Mouse (Mus musculus) heart, embryonic 14.5 days (tissue): ENCODE measurements around the gene Slc25a26. TPM values are rescaled to one million over a fixed set of nuclear protein-coding genes. Genes with fewer than 3 reads are reported as not detected.

Experiments used
- ATAC-seq: fragments of 200-750 bp; cut with Nextera tagmentation; 2 replicates; pipeline ENCODE4 v1.8.0; 2017; ENCODE audit warnings: low read depth, moderate TSS enrichment; ENCODE audit not compliant: insufficient number of reproducible peaks, insufficient read depth, low FRiP score
- H3K27ac ChIP-seq, 2 experiments: fragments of 200-500 bp in 1 of 2; fragments of 300-500 bp in 1 of 2; sonication (generic) in 1 of 2; replicated peaks in 1 of 2; 2 replicates each; pipeline ENCODE4 v1.5.1; 2012 to 2014; ENCODE audit warnings: low read depth in 2 of 2, low read length in 2 of 2, control low read depth in 1 of 2, mild to moderate bottlenecking in 1 of 2, mixed read lengths in 1 of 2; ENCODE audit not compliant: control insufficient read depth in 1 of 2, insufficient read depth in 1 of 2
- H3K27me3 ChIP-seq: fragments of 300-500 bp; sonication (generic); 2 replicates; pipeline ENCODE4 v1.6.1; 2014; ENCODE audit warnings: mild to moderate bottlenecking, low read length, control low read depth; ENCODE audit not compliant: control insufficient read depth, insufficient read depth
- H3K36me3 ChIP-seq: fragments of 300-500 bp; sonication (generic); 2 replicates; pipeline ENCODE4 v1.6.1; 2014; ENCODE audit warnings: mild to moderate bottlenecking, control low read depth, low read length, mixed read lengths; ENCODE audit not compliant: control insufficient read depth, insufficient read depth
- H3K4me1 ChIP-seq, 2 experiments: fragments of 200-500 bp in 1 of 2; fragments of 300-500 bp in 1 of 2; sonication (generic) in 1 of 2; 2 replicates each; pipeline ENCODE4 v1.6.1; 2012 to 2014; ENCODE audit warnings: low read length in 2 of 2, control low read depth in 1 of 2, mixed read lengths in 1 of 2; ENCODE audit not compliant: control insufficient read depth in 2 of 2, insufficient read depth in 2 of 2
- H3K4me2 ChIP-seq: fragments of 300-500 bp; sonication (generic); 2 replicates; pipeline ENCODE4 v1.6.1; 2014; ENCODE audit warnings: mild to moderate bottlenecking, low read length
- H3K4me3 ChIP-seq, 2 experiments: fragments of 200-500 bp in 1 of 2; fragments of 300-500 bp in 1 of 2; sonication (generic) in 1 of 2; 2 replicates each; pipeline ENCODE4 v1.5.1; 2012 to 2014; ENCODE audit warnings: low read length in 2 of 2, mild to moderate bottlenecking in 2 of 2, control low read depth in 1 of 2, low read depth in 1 of 2, moderate library complexity in 1 of 2; ENCODE audit not compliant: control insufficient read depth in 1 of 2, insufficient read depth in 1 of 2
- H3K9ac ChIP-seq: fragments of 300-500 bp; sonication (generic); 2 replicates; pipeline ENCODE4 v1.6.1; 2014; ENCODE audit warnings: mild to moderate bottlenecking, low read length
- H3K9me3 ChIP-seq: fragments of 300-500 bp; sonication (generic); 2 replicates; pipeline ENCODE4 v1.6.1; 2016; ENCODE audit warnings: low read length, control low read depth; ENCODE audit not compliant: control insufficient read depth
- WGBS: fragments of 180-500 bp; shearing (Covaris S2); extraction: QIAGEN DNeasy Blood & Tissue Kit; methylation state at CpG from one replicate; pipeline ENCODE4 v1.1.7; 2014; 5-methylcytosine and 5-hydroxymethylcytosine counted together
- polyA plus RNA-seq: library from polyadenylated mRNA; unstranded; fragments of >200 nt; fragmentation: Nextera tagmentation; extraction: Ambion mirVana; gene quantifications from 2 replicates; pipeline ENCODE4 v1.2.1, GENCODE M21; 2014

Gene Slc25a26
- polyA plus RNA-seq, 1 experiment from 2014 or later, result 13.7 TPM

DNA sequence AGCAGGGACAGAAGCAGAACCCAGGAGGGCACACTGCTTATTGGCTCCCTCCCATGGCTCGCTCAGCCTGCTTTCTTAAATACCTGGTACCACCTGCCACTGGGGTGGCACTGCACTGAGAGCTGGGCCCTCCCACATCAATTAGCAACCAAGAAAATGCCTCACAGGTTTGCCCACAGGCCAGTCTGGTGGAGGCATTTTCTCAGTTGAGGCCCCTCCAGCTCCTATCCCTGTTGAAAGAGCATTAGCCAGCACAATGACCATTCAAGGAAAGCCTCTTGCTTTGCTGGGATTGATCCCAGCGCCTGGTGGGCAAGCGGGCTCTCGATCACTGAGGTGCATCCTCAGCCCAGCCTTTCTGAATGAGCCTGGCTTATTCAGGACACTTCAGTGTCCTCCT is 40.5 kb downstream of the Slc25a26 start:
- whole genome bisulfite sequencing, result 69% methylated on average over 4 of the region's 4 CpGs
- no peak overlapping the region for H3K27ac ChIP-seq
- no peak overlapping the region for H3K4me3 ChIP-seq
- ATAC-seq, result no peak
- H3K4me1 ChIP-seq, result peaks cover 0 to 5% of the 10 kb centered on the region in 2 experiments; a peak in 2 of 4 replicates
- no peak overlapping the region for H3K9ac ChIP-seq
- no peaks in the 10 kb centered on the region for H3K36me3 ChIP-seq
- H3K27me3 ChIP-seq, result no peaks in the 10 kb centered on the region
- H3K9me3 ChIP-seq, result no peaks in the 10 kb centered on the region
- H3K4me2 ChIP-seq, result no peak overlapping the region

- H3K27me3 ChIP-seq, result no peaks in the 10 kb centered on the region
- ATAC-seq, result no peak
Observed at GRCm38 (mm10) chr6:94541133-94541532, 41.0 kb downstream of the Slc25a26 start.

DNA sequence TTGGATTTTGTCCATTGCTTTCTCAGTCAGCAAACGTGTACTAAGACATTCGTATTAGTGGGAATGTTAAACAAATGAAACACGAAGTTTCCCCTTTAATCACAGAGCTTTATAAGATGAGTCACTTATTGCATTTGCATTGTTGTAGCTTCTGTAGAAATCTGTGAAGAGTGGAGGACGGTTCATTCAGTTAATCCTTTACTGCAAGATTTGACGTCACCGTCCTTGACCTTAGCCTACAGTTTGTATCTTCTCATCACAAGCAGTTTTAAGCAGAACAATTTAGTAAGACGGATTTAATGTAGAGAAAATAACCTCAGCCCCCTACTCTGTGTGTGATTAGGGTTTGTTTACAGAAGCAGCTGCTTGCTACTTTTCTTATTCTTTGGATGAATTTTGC is 41.7 kb downstream of the Slc25a26 start:
- Histone ChIP-seq H3K27ac (no peak overlapping the region), H3K4me3 (no peak overlapping the region), H3K4me2 (no peak overlapping the region), H3K27me3 (no peaks in the 10 kb centered on the region), H3K36me3 (no peaks in the 10 kb centered on the region), H3K4me1 (peaks cover 0 to 6% of the 10 kb centered on the region in 2 experiments; a peak in 3 of 4 replicates), H3K9ac (no peak overlapping the region), H3K9me3 (no peaks in the 10 kb centered on the region)
- 84% methylated on average over 7 of the region's 7 CpGs for WGBS
- no peak for ATAC-seq

More at GRCm38 (mm10) chr6:94541133-94541532, 41.0 kb downstream of the Slc25a26 start:
- no peaks in the 10 kb centered on the region for H3K36me3 ChIP-seq
- no peaks in the 10 kb centered on the region for H3K9me3 ChIP-seq
- peaks cover 0 to 5% of the 10 kb centered on the region in 2 experiments; a peak in 2 of 4 replicates for H3K4me1 ChIP-seq
- H3K27ac ChIP-seq, result no peak overlapping the region
- no peak overlapping the region for H3K4me3 ChIP-seq
- H3K9ac ChIP-seq, result no peak overlapping the region
- no peak overlapping the region for H3K4me2 ChIP-seq
- WGBS, result 48% methylated on average over 6 of the region's 6 CpGs

GRCm38 (mm10) chr6:94543902-94544840 is 44.0 kb downstream of the Slc25a26 start:
- no peak overlapping the region for H3K9ac ChIP-seq
- WGBS, result 37% methylated on average over 5 of the region's 5 CpGs
- peaks cover 2 to 17% of the 10 kb centered on the region in 2 experiments; a peak in 3 of 4 replicates for H3K4me1 ChIP-seq
- ATAC-seq, result no peak
- H3K4me2 ChIP-seq, result no peak overlapping the region
- no peaks in the 10 kb centered on the region for H3K9me3 ChIP-seq
- H3K36me3 ChIP-seq, result no peaks in the 10 kb centered on the region
- H3K27ac ChIP-seq, result no peak overlapping the region
- no peak overlapping the region for H3K4me3 ChIP-seq
- no peaks in the 10 kb centered on the region for H3K27me3 ChIP-seq

DNA sequence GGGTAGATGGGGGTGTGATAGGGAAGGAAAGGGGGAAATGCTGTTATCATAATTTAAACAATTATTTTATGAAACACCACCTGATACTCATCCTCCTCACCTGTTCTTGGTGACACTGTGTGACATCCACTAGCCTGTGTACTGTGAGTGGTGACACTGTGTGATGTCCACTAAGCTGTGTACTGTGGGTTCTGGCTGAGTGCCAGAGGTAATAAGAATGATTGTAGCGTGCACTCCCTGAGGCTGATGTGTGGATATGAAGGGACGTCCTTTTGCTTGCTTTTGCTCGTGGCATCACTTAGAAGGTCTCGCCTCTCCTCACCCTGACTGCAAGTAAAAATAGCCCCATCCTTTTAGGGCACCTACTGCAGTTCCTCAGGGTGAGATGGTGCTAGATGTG is 47.1 kb downstream of the Slc25a26 start:
- H3K36me3 ChIP-seq, result no peaks in the 10 kb centered on the region
- H3K27me3 ChIP-seq, result no peaks in the 10 kb centered on the region
- no peak overlapping the region for H3K27ac ChIP-seq
- no peak overlapping the region for H3K4me2 ChIP-seq
- H3K4me3 ChIP-seq, result no peak overlapping the region
- WGBS, result 21% methylated on average over 4 of the region's 4 CpGs
- H3K9ac ChIP-seq, result no peak overlapping the region
- H3K9me3 ChIP-seq, result 0 out of 2 replicates have a peak, but pooled peaks cover 4% of the 10 kb centered on the region
- peaks cover 2 to 17% of the 10 kb centered on the region in 2 experiments; a peak in 3 of 4 replicates for H3K4me1 ChIP-seq
- no peak for ATAC-seq

GRCm38 (mm10) chr6:94550298-94550697 is 50.2 kb downstream of the Slc25a26 start:
- H3K4me2 ChIP-seq, result no peak overlapping the region
- 81% methylated on average over 6 of the region's 6 CpGs for whole genome bisulfite sequencing
- no peaks in the 10 kb centered on the region for H3K36me3 ChIP-seq
- no peak overlapping the region for H3K27ac ChIP-seq
- no peak overlapping the region for H3K4me3 ChIP-seq
- ATAC-seq, result no peak
- H3K27me3 ChIP-seq, result no peaks in the 10 kb centered on the region
- H3K4me1 ChIP-seq, result peaks cover 2 to 12% of the 10 kb centered on the region in 2 experiments; a peak in 2 of 4 replicates
- H3K9ac ChIP-seq, result no peak overlapping the region
- H3K9me3 ChIP-seq, result 0 out of 2 replicates have a peak, but pooled peaks cover 4% of the 10 kb centered on the region

DNA sequence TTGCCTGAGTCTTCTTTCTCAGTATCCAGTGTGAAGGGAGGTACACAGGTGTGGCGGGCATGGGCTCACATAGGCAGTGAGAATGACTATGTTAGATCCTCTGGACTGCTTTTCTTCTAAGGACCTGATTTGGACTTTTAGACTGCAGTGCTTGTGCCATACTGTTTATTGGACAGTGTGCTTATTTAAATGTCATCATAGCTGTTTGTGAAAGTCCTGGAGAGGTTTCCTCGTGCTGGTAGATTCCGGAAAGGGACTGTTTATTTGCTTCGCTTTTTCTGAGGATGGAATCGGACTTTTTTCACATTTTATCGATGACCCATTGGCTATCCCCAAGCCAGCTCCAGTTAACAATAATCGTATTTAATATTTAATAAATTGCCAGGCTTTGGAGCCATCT is 50.7 kb downstream of the Slc25a26 start:
- H3K9ac ChIP-seq, result no peak overlapping the region
- H3K36me3 ChIP-seq, result no peaks in the 10 kb centered on the region
- 0 out of 2 replicates have a peak, but pooled peaks cover 4% of the 10 kb centered on the region for H3K9me3 ChIP-seq
- no peak for ATAC-seq
- no peak overlapping the region for H3K27ac ChIP-seq
- H3K4me2 ChIP-seq, result no peak overlapping the region
- no peak overlapping the region for H3K4me3 ChIP-seq
- peaks cover 2 to 12% of the 10 kb centered on the region in 2 experiments; a peak in 2 of 4 replicates for H3K4me1 ChIP-seq
- no peaks in the 10 kb centered on the region for H3K27me3 ChIP-seq
- 93% methylated on average over 7 of the region's 7 CpGs for WGBS
